Mouse (Mus musculus): ENCODE measurements around the gene Tpm1.

- TF ChIP-seq CTCF (IDR thresholded peaks at IDR 0.05; ENCODE audit: low read depth, low read length) (peak; percentile 64), POLR2A (IDR thresholded peaks at IDR 0.05; ENCODE audit: borderline replicate concordance, low read depth, low read length) (no peak)
Observed at GRCm38 (mm10) chr9:67044551-67045305, 4.5 kb downstream of the Tpm1 start.

Data from bone marrow macrophage, adult 2 months (primary cell).